Mouse (Mus musculus) heart, postnatal 0 days (tissue): Measurements from ENCODE around the gene Golim4. TPM values are rescaled to one million over a fixed set of nuclear protein-coding genes. Genes with fewer than 3 reads are reported as not detected.
A peak's percentile ranks its signal among the peaks of the same experiment; 100 is the strongest.

Experiments
- ATAC-seq: fragments of 200-750 bp; cut with Nextera tagmentation; 2 replicates; pipeline ENCODE4 v1.8.0; 2017; ENCODE audit warnings: low read depth, moderate number of reproducible peaks, moderate library complexity; ENCODE audit not compliant: insufficient read depth
- DNase-seq: peaks from one replicate; pipeline ENCODE4 v3.0.0-alpha.2; 2016; ENCODE audit warnings: low spot score
- H3K27ac ChIP-seq: fragments of 300-500 bp; sonication (generic); 2 replicates; pipeline ENCODE4 v1.5.1; 2014; ENCODE audit warnings: low read depth, mild to moderate bottlenecking
- H3K27me3 ChIP-seq: fragments of 300-500 bp; sonication (generic); 2 replicates; pipeline ENCODE4 v1.6.1; 2014; ENCODE audit warnings: low read length, mixed read lengths; ENCODE audit not compliant: control insufficient read depth, insufficient read depth
- H3K36me3 ChIP-seq: fragments of 300-500 bp; sonication (generic); replicated peaks from 2 replicates; pipeline ENCODE4 v1.6.1; 2014; ENCODE audit warnings: low read length, mixed read lengths; ENCODE audit not compliant: control insufficient read depth, insufficient read depth
- H3K4me1 ChIP-seq: fragments of 300-500 bp; sonication (generic); 2 replicates; pipeline ENCODE4 v1.6.1; 2014; ENCODE audit warnings: antibody characterized with exemption; ENCODE audit not compliant: control insufficient read depth, insufficient read depth
- H3K4me2 ChIP-seq: fragments of 300-500 bp; sonication (generic); 2 replicates; pipeline ENCODE4 v1.6.1; 2014; ENCODE audit warnings: low read depth, mild to moderate bottlenecking, low read length, moderate library complexity
- H3K4me3 ChIP-seq: fragments of 300-500 bp; sonication (generic); 2 replicates; pipeline ENCODE4 v1.5.1; 2014; ENCODE audit warnings: low read depth, low read length
- H3K9ac ChIP-seq: fragments of 300-500 bp; sonication (generic); replicated peaks from 2 replicates; pipeline ENCODE4 v1.6.1; 2014; ENCODE audit warnings: low read depth, low read length, mixed read lengths
- H3K9me3 ChIP-seq: fragments of 300-500 bp; sonication (generic); replicated peaks from 2 replicates; pipeline ENCODE4 v1.6.1; 2016; ENCODE audit warnings: low read length; ENCODE audit not compliant: control insufficient read depth
- CTCF ChIP-seq: IDR thresholded peaks from 2 replicates; pipeline ENCODE4 v1.5.1; 2016; ENCODE audit warnings: antibody characterized with exemption, control low read depth, low read depth
- EP300 ChIP-seq: IDR thresholded peaks from 2 replicates; pipeline ENCODE4 v1.6.1; 2016; ENCODE audit warnings: antibody characterized with exemption, low read depth
- WGBS: fragments of 180-500 bp; shearing (Covaris S2); extraction: QIAGEN DNeasy Blood & Tissue Kit; methylation state at CpG from one replicate; pipeline ENCODE4 v1.1.7; 2014; 5-methylcytosine and 5-hydroxymethylcytosine counted together
- polyA plus RNA-seq: library from polyadenylated mRNA; unstranded; fragments of >200 nt; fragmentation: Nextera tagmentation; extraction: Ambion mirVana; gene quantifications from 2 replicates; pipeline ENCODE4 v1.2.1, GENCODE M21; 2015
- total RNA-seq: library from RNA; depleted of rRNA; stranded (reverse); fragments of >200 nt; gene quantifications from 2 replicates; pipeline ENCODE4 v1.2.3, GENCODE M21; 2014; ENCODE audit warnings: low replicate concordance

Golim4 gene
- total and polyA plus RNA-seq, 2 experiments from 2014 or later: 20.2 to 24.7 TPM

DNA sequence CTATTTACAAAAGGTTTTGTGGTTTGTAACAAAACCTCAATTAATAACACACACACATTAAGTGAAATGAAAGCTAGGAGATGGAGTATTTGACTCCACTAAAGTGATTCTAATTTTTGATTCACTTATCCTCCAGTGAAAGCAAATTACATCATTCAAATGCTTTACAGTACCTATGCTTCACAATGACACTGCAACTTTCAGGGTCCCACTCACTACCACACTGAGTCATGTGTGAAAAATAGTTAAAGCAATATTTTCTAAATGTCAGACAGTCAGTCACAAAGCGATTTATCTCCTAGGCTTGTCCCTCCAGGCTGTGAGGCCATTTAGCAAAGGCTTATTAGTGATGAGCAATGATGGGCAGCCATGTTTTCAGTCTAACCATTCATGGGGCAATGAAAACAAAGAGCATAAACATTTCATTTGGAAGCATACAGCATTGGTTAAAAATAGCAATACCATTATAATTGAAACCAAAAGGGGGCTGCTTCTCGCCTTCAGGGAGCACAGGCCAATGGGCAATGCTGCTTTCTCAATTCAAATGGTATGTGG is 8.1 kb downstream of the Golim4 start:
- H3K9me3 ChIP-seq: no peaks in the 10 kb centered on the region
- no peak overlapping the region for H3K4me2 ChIP-seq
- no peak for TF ChIP-seq CTCF
- no peak for TF ChIP-seq EP300
- no peak overlapping the region for H3K27ac ChIP-seq
- no peak overlapping the region for H3K9ac ChIP-seq
- peaks cover 14% of the 10 kb centered on the region for H3K4me1 ChIP-seq
- no peaks in the 10 kb centered on the region for H3K27me3 ChIP-seq
- DNase-seq (no peak), ATAC-seq (no peak)
- H3K36me3 ChIP-seq: 0 out of 2 replicates have a peak, but pooled peaks cover 8% of the 10 kb centered on the region
- H3K4me3 ChIP-seq: no peak overlapping the region
- WGBS: 80% methylated on average over 2 of the region's 2 CpGs

DNA sequence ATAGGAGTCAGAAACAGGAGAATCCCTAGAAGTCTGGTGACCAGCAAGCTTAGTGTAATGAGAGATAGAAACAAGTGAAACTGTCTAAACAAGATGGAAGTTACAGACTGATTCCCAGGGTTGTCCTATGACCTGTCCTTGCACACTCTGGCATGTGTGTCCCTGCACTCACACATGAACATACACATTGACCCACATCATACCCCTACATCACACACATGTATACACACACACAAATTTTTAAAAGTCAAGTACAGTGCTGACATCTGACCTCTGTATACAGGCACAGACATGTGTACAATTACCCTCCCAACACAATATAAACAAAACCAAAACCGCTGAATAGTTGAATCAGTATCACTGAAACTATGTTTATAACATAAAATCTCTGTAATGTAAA is 8.7 kb downstream of the Golim4 start:
- 93% methylated on average over 1 of the region's 1 CpGs for WGBS
- H3K9me3 ChIP-seq: no peaks in the 10 kb centered on the region

GRCm38 (mm10) chr3:75942303-75943060 is 14.3 kb downstream of the Golim4 start:
- TF ChIP-seq EP300 (no peak), CTCF (no peak)
- no peak; the same call in 1 of the 2 replicates for ATAC-seq

More for the DNA sequence above, 8.7 kb downstream of the Golim4 start:
- ATAC-seq (no peak), DNase-seq (no peak)
- H3K4me1 ChIP-seq: peaks cover 11% of the 10 kb centered on the region; the same call in 1 of the 2 replicates
- H3K9ac ChIP-seq: no peak overlapping the region
- no peak overlapping the region for H3K27ac ChIP-seq
- H3K27me3 ChIP-seq: no peaks in the 10 kb centered on the region
- 0 out of 2 replicates have a peak, but pooled peaks cover 8% of the 10 kb centered on the region for H3K36me3 ChIP-seq
- TF ChIP-seq EP300: no peak
- no peak for TF ChIP-seq CTCF
- no peak overlapping the region for H3K4me2 ChIP-seq
- H3K4me3 ChIP-seq: no peak overlapping the region

DNA sequence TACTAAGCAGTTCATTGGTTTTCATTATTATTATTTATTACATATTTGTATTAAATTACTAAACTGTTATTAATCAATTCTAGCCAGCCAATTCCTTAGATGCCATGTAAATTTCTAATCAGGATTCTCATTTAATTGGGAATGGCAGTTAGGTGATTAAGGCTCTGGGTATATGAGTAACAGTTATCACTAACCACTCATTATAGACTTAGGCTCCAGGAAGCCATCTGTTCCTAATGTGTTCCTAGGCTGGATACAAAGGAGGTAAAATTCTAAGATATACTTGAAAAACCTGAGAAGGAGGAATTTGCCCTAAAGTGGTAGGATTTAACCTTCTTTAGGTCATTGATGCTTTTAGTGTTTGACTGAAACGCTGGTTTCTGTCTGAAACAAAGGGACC is 14.9 kb downstream of the Golim4 start:
- no peak overlapping the region for H3K4me3 ChIP-seq
- no peaks in the 10 kb centered on the region for H3K9me3 ChIP-seq
- DNase-seq (no peak), ATAC-seq (no peak)
- H3K4me1 ChIP-seq: 0 out of 2 replicates have a peak, but pooled peaks cover 13% of the 10 kb centered on the region
- no peaks in the 10 kb centered on the region for H3K27me3 ChIP-seq
- H3K27ac ChIP-seq: no peak overlapping the region
- no peak overlapping the region for H3K9ac ChIP-seq
- no peak for TF ChIP-seq EP300
- no peak for TF ChIP-seq CTCF
- no peak overlapping the region for H3K4me2 ChIP-seq
- H3K36me3 ChIP-seq: 0 out of 2 replicates have a peak, but pooled peaks cover 5% of the 10 kb centered on the region
- 74% methylated on average over 1 of the region's 1 CpGs for WGBS

More at GRCm38 (mm10) chr3:75942303-75943060, 14.3 kb downstream of the Golim4 start:
- peak; percentile 45 for DNase-seq
- Histone ChIP-seq H3K27ac (no peak overlapping the region), H3K4me2 (no peak overlapping the region), H3K9me3 (no peaks in the 10 kb centered on the region), H3K27me3 (no peaks in the 10 kb centered on the region), H3K36me3 (0 out of 2 replicates have a peak, but pooled peaks cover 8% of the 10 kb centered on the region), H3K4me1 (0 out of 2 replicates have a peak, but pooled peaks cover 13% of the 10 kb centered on the region), H3K9ac (no peak overlapping the region), H3K4me3 (no peak overlapping the region)
- WGBS: 56% methylated on average over 12 of the region's 12 CpGs

GRCm38 (mm10) chr3:75936152-75936551 is 20.6 kb downstream of the Golim4 start:
- Histone ChIP-seq H3K27me3 (no peaks in the 10 kb centered on the region), H3K4me1 (no peaks in the 10 kb centered on the region), H3K9ac (no peak overlapping the region), H3K36me3 (no peaks in the 10 kb centered on the region), H3K9me3 (peaks cover 11% of the 10 kb centered on the region; the same call in 1 of the 2 replicates), H3K4me3 (no peak overlapping the region), H3K27ac (no peak overlapping the region), H3K4me2 (no peak overlapping the region)
- ATAC-seq (no peak), DNase-seq (no peak)
- TF ChIP-seq CTCF (no peak), EP300 (no peak)
- WGBS: 96% methylated on average over 2 of the region's 2 CpGs
